Mouse (Mus musculus): ENCODE measurements around the gene Vmn1r81.

Vmn1r81 gene

DNA sequence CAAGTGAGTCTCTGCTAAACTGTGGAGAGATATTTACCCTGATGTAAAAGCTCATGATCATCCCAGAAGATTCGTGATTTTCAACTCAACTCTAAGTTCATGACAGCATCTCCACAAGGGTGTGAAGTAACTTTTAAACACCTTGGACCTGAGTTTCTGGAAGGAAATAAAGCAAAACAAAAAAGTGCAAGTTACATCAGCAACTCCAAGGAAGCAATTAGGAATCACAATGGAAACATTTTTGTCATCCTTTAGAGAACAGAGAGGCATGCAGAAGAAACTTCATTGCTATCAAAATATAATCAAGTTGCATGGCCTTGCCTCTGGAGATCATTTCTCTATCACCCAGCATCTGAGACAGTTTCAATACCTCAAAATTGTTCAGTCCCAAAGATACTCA lies at the start of gene Vmn1r81:
TSS of gene Vmn1r81 (minus strand) at position 101 of the 400 bp plus-strand sequence.
- DNase-seq (ENCODE audit: low spot score) = no peak

DNA sequence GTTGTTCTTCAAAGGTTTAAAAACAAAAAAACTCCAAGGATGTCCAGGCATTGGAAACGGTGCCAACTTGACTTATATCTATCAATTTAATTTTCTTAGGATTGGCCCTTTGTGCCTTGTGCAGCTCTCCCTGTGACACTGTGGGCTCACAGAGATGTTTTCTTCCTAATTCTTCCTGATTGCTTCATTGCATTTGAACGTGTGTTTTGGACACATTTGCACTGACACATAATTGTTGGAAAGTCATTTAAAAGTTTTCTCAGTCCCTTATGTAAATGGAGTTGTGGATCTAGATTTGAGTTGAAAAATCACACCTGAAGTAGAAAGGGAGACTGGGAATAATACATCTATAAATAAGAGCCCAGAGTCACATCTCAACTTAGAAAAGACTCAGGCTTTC lies 32.1 kb upstream of the Vmn1r81 start, which contains the start of gene Vmn1r82:
TSS of gene Vmn1r82 (plus strand) at position 301 of the 400 bp plus-strand sequence.
- no peak for DNase-seq (ENCODE audit: low spot score)

DNA sequence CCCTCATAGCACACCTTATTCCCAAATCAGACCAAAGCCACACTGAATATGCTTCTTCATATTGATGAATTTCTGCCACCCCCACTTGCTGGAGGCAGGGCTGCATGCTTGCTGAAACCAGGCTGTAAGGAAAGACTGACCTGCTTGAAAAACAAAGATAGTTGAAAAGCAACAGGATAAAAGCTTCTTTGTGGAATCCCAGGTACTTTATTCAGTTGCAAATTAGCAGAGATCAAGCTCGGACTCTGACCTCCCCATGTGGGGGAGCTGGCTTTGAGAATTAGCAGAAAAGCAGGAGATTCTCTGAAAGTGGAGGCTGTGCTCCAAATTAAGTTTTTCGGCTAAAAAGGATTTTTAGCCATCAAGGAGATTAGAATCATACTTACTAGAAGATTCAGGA lies 63.9 kb downstream of the Vmn1r81 start:
- no peak for DNase-seq (ENCODE audit: low spot score)

All from layer of hippocampus, adult 11-12 months (tissue).